Mouse (Mus musculus) 3T3-L1 (cell line): ENCODE data around the gene Dcst2.
A peak's percentile ranks its signal among the peaks of the same experiment; 100 is the strongest.

Source experiments
- DNase-seq: peaks from one replicate; pipeline ENCODE4 v3.0.0-alpha.2; 2015; ENCODE audit warnings: low read depth, low spot score

Dcst2 gene

GRCm38 (mm10) chr3:89411490-89412393 lies 50.0 kb downstream of the Dcst2 start, which contains the start of gene Flad1:
Flad1 (minus strand) TSS chr3:89411870.
- peak; percentile 100 for DNase-seq

- DNase-seq, result no peak
Observed at GRCm38 (mm10) chr3:89416158-89416557, 54.4 kb downstream of the Dcst2 start.

GRCm38 (mm10) chr3:89417131-89417530 lies 55.4 kb downstream of the Dcst2 start:
- no peak for DNase-seq

GRCm38 (mm10) chr3:89417840-89418169 lies 56.0 kb downstream of the Dcst2 start:
- DNase-seq, result peak; percentile 81

GRCm38 (mm10) chr3:89418170-89418860 lies 56.5 kb downstream of the Dcst2 start, which contains the start of the genes Cks1b and Shc1:
Cks1b (minus strand) TSS chr3:89418383.
Shc1 (plus strand) TSS chr3:89418443.
- peak; percentile 100 for DNase-seq

- peak; percentile 95 for DNase-seq
Observed at GRCm38 (mm10) chr3:89418861-89419250, 57.1 kb downstream of the Dcst2 start.

GRCm38 (mm10) chr3:89419571-89419970 lies 57.8 kb downstream of the Dcst2 start:
- peak; percentile 91 for DNase-seq

- no peak for DNase-seq
Observed at GRCm38 (mm10) chr3:89419981-89420380, 58.2 kb downstream of the Dcst2 start.

GRCm38 (mm10) chr3:89420421-89420820 lies 58.6 kb downstream of the Dcst2 start:
- peak; percentile 59 for DNase-seq

- peak; percentile 100 for DNase-seq
Observed at GRCm38 (mm10) chr3:89421002-89421774, 59.4 kb downstream of the Dcst2 start.

- DNase-seq, result peak; percentile 46
Observed at GRCm38 (mm10) chr3:89421810-89422473, 60.2 kb downstream of the Dcst2 start.

GRCm38 (mm10) chr3:89422556-89423205 lies 60.9 kb downstream of the Dcst2 start:
- DNase-seq, result no peak

- no peak for DNase-seq
Observed at GRCm38 (mm10) chr3:89424416-89425140, 62.8 kb downstream of the Dcst2 start.

- DNase-seq, result no peak
Observed at GRCm38 (mm10) chr3:89425141-89425525, 63.4 kb downstream of the Dcst2 start.

- no peak for DNase-seq
Observed at GRCm38 (mm10) chr3:89425876-89426275, 64.1 kb downstream of the Dcst2 start.
